In genomic region chr15:89088607-89089247, GRCm38 (mm10) we compare ENCODE assay signal across 8 mouse cellular contexts. TPM values are rescaled to one million over a fixed set of nuclear protein-coding genes. Genes with fewer than 3 reads are reported as not detected.
DNase-seq lines count a peak whose midpoint lies in the region; ATAC-seq and TF ChIP-seq lines count a peak whose summit lies in the region.

Gene Selenoo, plus strand, starts transcription at chr15:89089084.

- TF ChIP-seq CTCF in MEL (IDR thresholded peaks at IDR 0.05 in 2 of 3, conservative IDR thresholded peaks at IDR 0.05 in 1 of 3; ENCODE audit: control insufficient read depth in 1 of 3, insufficient read depth in 1 of 3, low read depth in 2 of 3, low read length in 3 of 3, poor library complexity in 1 of 3, severe bottlenecking in 1 of 3) = no peak
- no peak for TF ChIP-seq CTCF in lung, postnatal 0 days (IDR thresholded peaks at IDR 0.05)

- 2% methylated on average over 38 of the region's 38 CpGs for WGBS in hindbrain, embryonic 10.5 days
- 2% methylated on average over 26 of the region's 38 CpGs for WGBS in lung, postnatal 0 days

- peak; percentile 93 for ATAC-seq in frontal cortex, adult (ENCODE audit: low TSS enrichment)
- peak; percentile 97 for ATAC-seq in lung, postnatal 0 days

- no peaks in the 10 kb centered on the region for H3K27me3 ChIP-seq in MEL (ENCODE audit: control insufficient read depth in 1 of 2, insufficient read depth in 2 of 2, low read length in 2 of 2)
- H3K27me3 ChIP-seq in hindbrain, embryonic 10.5 days (ENCODE audit: insufficient read depth, poor library complexity, severe bottlenecking) = no peaks in the 10 kb centered on the region
- no peaks in the 10 kb centered on the region for H3K27me3 ChIP-seq in lung, postnatal 0 days (replicated peaks; ENCODE audit: insufficient read depth, low read length)

- peaks cover 2% of the 10 kb centered on the region in 2 experiments; a peak in 2 of 4 replicates for H3K4me1 ChIP-seq in MEL (ENCODE audit: control insufficient read depth in 1 of 2, insufficient read depth in 2 of 2, low read length in 2 of 2)
- H3K4me1 ChIP-seq in hindbrain, embryonic 10.5 days (replicated peaks) = peaks cover 23% of the 10 kb centered on the region
- peaks cover 13% of the 10 kb centered on the region; the same call in 1 of the 2 replicates for H3K4me1 ChIP-seq in lung, postnatal 0 days (ENCODE audit: insufficient read depth, low read depth, low read length)

- H3K4me3 ChIP-seq in MEL (ENCODE audit: control insufficient read depth in 1 of 2, insufficient read depth in 1 of 2, low read depth in 2 of 2, low read length in 2 of 2) = peak within 1 kb of the TSS; percentile 84 to 86
- H3K4me3 ChIP-seq in hindbrain, embryonic 10.5 days = peak within 1 kb of the TSS; percentile 96
- H3K4me3 ChIP-seq in lung, postnatal 0 days (ENCODE audit: low read depth, low read length) = peak within 1 kb of the TSS; percentile 79

- peaks cover 3% of the 10 kb centered on the region; the same call in 1 of the 2 replicates for H3K79me2 ChIP-seq in MEL (ENCODE audit: control insufficient read depth, insufficient read depth, low read length, poor library complexity)

- peak within 1 kb of the TSS; percentile 95 for H3K9ac ChIP-seq in MEL (ENCODE audit: control insufficient read depth, low read depth, low read length, poor library complexity, severe bottlenecking)
- peak within 1 kb of the TSS; percentile 82 for H3K9ac ChIP-seq in lung, postnatal 0 days (replicated peaks; ENCODE audit: low read depth)

- TF ChIP-seq RAD21 in MEL (IDR thresholded peaks at IDR 0.05; ENCODE audit: low read depth, low read length) = no peak

- no peaks in the 10 kb centered on the region; a peak in 1 of 4 replicates for H3K36me3 ChIP-seq in MEL (ENCODE audit: control insufficient read depth in 1 of 2, insufficient read depth in 2 of 2, low read length in 2 of 2)
- H3K36me3 ChIP-seq in hindbrain, embryonic 10.5 days = peaks cover 57% of the 10 kb centered on the region
- H3K36me3 ChIP-seq in lung, postnatal 0 days (ENCODE audit: insufficient read depth, low read length) = peaks cover 28% of the 10 kb centered on the region; the same call in 1 of the 2 replicates

- DNase-seq in MEL (ENCODE audit: low read depth, low spot score) = peak; percentile 91
- DNase-seq in cerebellum, adult 8-10 months = peak; percentile 90
- peak; percentile 91 for DNase-seq in hindbrain, embryonic 10.5 days (ENCODE audit: low spot score)
- DNase-seq in layer of hippocampus, adult 9-11 months = peak; percentile 88
- peak; percentile 96 for DNase-seq in lung, postnatal 0 days (ENCODE audit: low spot score)
- DNase-seq in ovary, postnatal 14 days (ENCODE audit: low spot score) = peak; percentile 82
- peak; percentile 86 for DNase-seq in thymus, postnatal 14 days

- peak; percentile 86 to 93 for TF ChIP-seq POLR2A in MEL (IDR thresholded peaks at IDR 0.05; ENCODE audit: control insufficient read depth in 1 of 2, insufficient read depth in 1 of 2, low read depth in 1 of 2, low read length in 2 of 2, poor library complexity in 1 of 2)

- H3K4me2 ChIP-seq in lung, postnatal 0 days (replicated peaks; ENCODE audit: low read depth, low read length) = peak within 1 kb of the TSS; percentile 99

- peak within 1 kb of the TSS; percentile 45; the same call in 1 of the 2 replicates for H3K27ac ChIP-seq in MEL (ENCODE audit: control insufficient read depth, low read depth, low read length)
- peak within 1 kb of the TSS; percentile 91 for H3K27ac ChIP-seq in hindbrain, embryonic 10.5 days
- peak within 1 kb of the TSS; percentile 89 for H3K27ac ChIP-seq in lung, postnatal 0 days (ENCODE audit: low read length)

- no peaks in the 10 kb centered on the region for H3K9me3 ChIP-seq in MEL (replicated peaks; ENCODE audit: insufficient read depth, low read length)
- H3K9me3 ChIP-seq in hindbrain, embryonic 10.5 days = no peaks in the 10 kb centered on the region
- H3K9me3 ChIP-seq in lung, postnatal 0 days (ENCODE audit: low read length) = no peaks in the 10 kb centered on the region

- TF ChIP-seq EP300 in MEL (IDR thresholded peaks at IDR 0.05; ENCODE audit: low read depth in 1 of 2, low read length in 2 of 2) = no peak
- no peak for TF ChIP-seq EP300 in lung, postnatal 0 days (IDR thresholded peaks at IDR 0.05)

TF ChIP-seq in MEL, 35 proteins besides CTCF, POLR2A, EP300 and RAD21:
- TF ChIP-seq GATA1 (IDR thresholded peaks at IDR 0.05; ENCODE audit: low read depth, low read length) (no peak), TBP (IDR thresholded peaks at IDR 0.05; ENCODE audit: low read depth, low read length) (0 out of 2 replicates have a peak, but pooled peaks have one; percentile 35), BHLHE40 (IDR thresholded peaks at IDR 0.05; ENCODE audit: borderline replicate concordance, low read depth, low read length) (no peak), JUND (IDR thresholded peaks at IDR 0.05; ENCODE audit: low read depth, low read length) (no peak), MAZ (IDR thresholded peaks at IDR 0.05; ENCODE audit: low read depth, low read length) (peak; percentile 83; the same call in 1 of the 2 replicates), TAL1 (IDR thresholded peaks at IDR 0.05; ENCODE audit: low read length) (no peak), GABPA (IDR thresholded peaks at IDR 0.05; ENCODE audit: low read depth, low read length) (no peak), CHD2 (IDR thresholded peaks at IDR 0.05; ENCODE audit: low read length) (no peak), HCFC1 (IDR thresholded peaks at IDR 0.05; ENCODE audit: low read depth, low read length) (peak; percentile 85), NELFE (IDR thresholded peaks at IDR 0.05; ENCODE audit: low read depth, low read length) (peak; percentile 86), ZMIZ1 (IDR thresholded peaks at IDR 0.05; ENCODE audit: low read depth, low read length) (peak; percentile 88), ZC3H11A (IDR thresholded peaks at IDR 0.05; ENCODE audit: low read depth, low read length) (no peak), UBTF (IDR thresholded peaks at IDR 0.05; ENCODE audit: borderline replicate concordance, insufficient read depth, low read depth, low read length) (no peak), MXI1 (IDR thresholded peaks at IDR 0.05; ENCODE audit: low read depth, low read length) (0 out of 2 replicates have a peak, but pooled peaks have one; percentile 46), ETS1 (IDR thresholded peaks at IDR 0.05; ENCODE audit: low read depth, low read length) (peak; percentile 74), USF1 (IDR thresholded peaks at IDR 0.05; ENCODE audit: low read depth, low read length) (no peak), MAX (IDR thresholded peaks at IDR 0.05; ENCODE audit: low read length) (peak; percentile 49; the same call in 1 of the 2 replicates), ZKSCAN1 (IDR thresholded peaks at IDR 0.05; ENCODE audit: low read depth, low read length) (no peak), MYC (IDR thresholded peaks at IDR 0.05; ENCODE audit: low read depth, low read length) (no peak; the same call in 1 of the 2 replicates), TCF12 (IDR thresholded peaks at IDR 0.05; ENCODE audit: low read depth, low read length) (peak; percentile 47), SIN3A (IDR thresholded peaks at IDR 0.05; ENCODE audit: low read length) (peak; percentile 78; the same call in 1 of the 2 replicates), ELF1 (IDR thresholded peaks at IDR 0.05; ENCODE audit: low read depth, low read length) (peak; percentile 74), KAT2A (conservative IDR thresholded peaks at IDR 0.05; ENCODE audit: low read depth, low read length) (no peak; the same call in 1 of the 2 replicates), SMC3 (IDR thresholded peaks at IDR 0.05; ENCODE audit: low read depth, low read length) (no peak), ZNF384 (IDR thresholded peaks at IDR 0.05; ENCODE audit: low read depth, low read length) (no peak), MEF2A (IDR thresholded peaks at IDR 0.05; ENCODE audit: extremely low read depth, insufficient replicate concordance, low read depth, low read length, poor library complexity, severe bottlenecking) (no peak), POLR2AphosphoS2 (IDR thresholded peaks at IDR 0.05; ENCODE audit: low read length) (no peak; the same call in 1 of the 2 replicates), USF2 (IDR thresholded peaks at IDR 0.05; ENCODE audit: borderline replicate concordance in 1 of 2, insufficient read depth in 1 of 2, low read depth in 1 of 2, low read length in 2 of 2) (no peak), NRF1 (IDR thresholded peaks at IDR 0.05; ENCODE audit: insufficient read depth, low read depth, low read length, poor library complexity, severe bottlenecking) (no peak)

RNA-seq across cellular contexts. Expression of gene Selenoo, which starts in this region (rescaled TPM):
- total RNA-seq in MEL (2012; rRNA removed) = 13.6 and 17.3 TPM in 2 replicates
- polyA plus RNA-seq in MEL (2012; ENCODE audit: insufficient read depth in 1 of 2, insufficient read length in 2 of 2, low read depth in 1 of 2, low replicate concordance in 2 of 2, missing spikeins in 1 of 2) = 10 to 100 TPM in 1 of 2 experiments, not detected in 1; 16.6 TPM
- 15.9 and 21.6 TPM in 2 replicates for polyA plus RNA-seq in hindbrain, embryonic 10.5 days (2016; fragmentation: Nextera tagmentation; extraction: Ambion mirVana)
- polyA plus RNA-seq in lung, postnatal 0 days (2015; fragmentation: Nextera tagmentation; extraction: Ambion mirVana) = 13.9 and 16.0 TPM in 2 replicates

Comparison
In these comparisons a context has a peak if more than half of its experiments do, and no peak if none do; other contexts are left out.
1. Peak in every context shown above with its lines: DNase-seq, ATAC-seq, H3K4me3 ChIP-seq and H3K27ac ChIP-seq.